Mouse (Mus musculus) kidney, adult 2 months (tissue): ENCODE measurements around the gene Atpaf2.

Experiments
- CTCF ChIP-seq: fragments of 200-500 bp; conservative IDR thresholded peaks from 2 replicates; pipeline ENCODE4 v1.5.1; 2011; ENCODE audit warnings: low read depth, mild to moderate bottlenecking, control low read depth, low read length, moderate library complexity, mixed read lengths; ENCODE audit not compliant: insufficient read depth, insufficient read length
- POLR2A ChIP-seq: fragments of 200-500 bp; IDR thresholded peaks from one replicate; pipeline ENCODE4 v1.6.1; 2011; ENCODE audit warnings: low read depth, low read length, control low read depth

GRCm38 (mm10) chr11:60442896-60443295 is 24.6 kb upstream of the Atpaf2 start:
- TF ChIP-seq CTCF (no peak), POLR2A (no peak)
